Mouse (Mus musculus) cerebellum, adult 2 months (tissue): ENCODE results near the gene Odf4.

Experiments
- CTCF ChIP-seq: fragments of 200-500 bp; IDR thresholded peaks from 2 replicates; pipeline ENCODE4 v1.5.1; 2011; ENCODE audit warnings: low read depth, mild to moderate bottlenecking, control low read depth, low read length, moderate library complexity, borderline replicate concordance; ENCODE audit not compliant: insufficient read depth
- POLR2A ChIP-seq: fragments of 200-500 bp; IDR thresholded peaks from 2 replicates; pipeline ENCODE4 v1.6.1; 2011; ENCODE audit warnings: low read length, control low read depth, borderline replicate concordance; ENCODE audit not compliant: insufficient read depth

DNA sequence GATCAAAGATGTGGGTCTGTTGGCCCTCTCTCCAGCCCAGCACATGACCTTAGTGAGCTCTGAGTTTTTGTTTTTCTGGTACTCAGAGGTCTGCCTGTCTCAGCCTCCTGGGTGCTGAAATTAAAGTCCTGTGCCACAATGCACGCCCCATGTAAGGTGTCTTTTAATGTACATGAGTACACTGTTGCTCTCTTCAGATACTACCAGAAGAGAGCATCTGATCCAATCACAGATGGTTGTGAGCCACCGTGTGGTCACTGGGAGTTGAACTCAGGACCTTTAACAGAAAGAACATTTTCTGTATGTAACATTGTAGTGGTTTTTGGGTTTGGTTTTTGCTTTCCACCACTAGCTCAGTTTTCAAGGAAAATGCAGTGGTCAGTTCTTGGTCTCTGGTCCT is 23.1 kb downstream of the Odf4 start:
- TF ChIP-seq POLR2A (no peak), CTCF (no peak)
